Mouse (Mus musculus): ENCODE data around the gene Cdkn1c. TPM values are rescaled to one million over a fixed set of nuclear protein-coding genes. Genes with fewer than 3 reads are reported as not detected.
A peak's percentile ranks its signal among the peaks of the same experiment; 100 is the strongest.

Gene Cdkn1c
- polyA plus RNA-seq (2015; fragmentation: Nextera tagmentation; extraction: Ambion mirVana): 165 and 231 TPM in 2 replicates

DNA sequence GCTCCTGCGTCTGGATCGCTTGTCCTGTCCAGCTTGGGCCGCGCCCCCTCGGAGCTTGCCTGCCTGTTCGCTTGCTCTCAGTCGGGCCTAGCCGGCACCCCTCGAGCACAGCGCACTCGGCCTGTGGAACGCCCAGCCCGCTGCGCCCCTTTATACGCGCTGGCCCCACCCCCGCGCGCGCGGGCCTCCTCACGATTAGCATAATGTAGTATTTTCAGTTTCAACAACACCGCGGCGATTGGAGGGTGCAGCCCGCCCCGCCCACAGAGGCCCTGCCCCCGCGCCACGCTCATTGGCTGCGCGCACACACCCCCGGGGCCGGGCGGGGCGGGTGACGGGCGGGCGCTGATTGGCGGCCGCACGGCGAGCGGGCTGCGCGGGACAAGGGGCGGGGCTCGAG is at the start of gene Cdkn1c:
TSS of gene Cdkn1c (minus strand) at position 177 of the 400 bp plus-strand sequence.
- H3K4me3 ChIP-seq (ENCODE audit: low read length): peak within 1 kb of the TSS; percentile 51
- H3K36me3 ChIP-seq (ENCODE audit: control insufficient read depth, insufficient read depth, low read length): no peaks in the 10 kb centered on the region
- peak within 1 kb of the TSS; percentile 57 for H3K4me2 ChIP-seq (ENCODE audit: low read length)
- peak within 1 kb of the TSS; percentile 59 for H3K27ac ChIP-seq (ENCODE audit: low read depth, low read length)
- peak; percentile 86 for ATAC-seq
- no peaks in the 10 kb centered on the region for H3K27me3 ChIP-seq (replicated peaks; ENCODE audit: control insufficient read depth, insufficient read depth, low read length)
- H3K9me3 ChIP-seq (ENCODE audit: control insufficient read depth, low read length): peaks cover 20% of the 10 kb centered on the region
- no peaks in the 10 kb centered on the region; the same call in 1 of the 2 replicates for H3K4me1 ChIP-seq (ENCODE audit: control insufficient read depth, insufficient read depth, low read depth, low read length)
- 44% methylated on average over 47 of the region's 48 CpGs for WGBS
- peak within 1 kb of the TSS; percentile 67 for H3K9ac ChIP-seq (ENCODE audit: low read depth, low read length)

DNA sequence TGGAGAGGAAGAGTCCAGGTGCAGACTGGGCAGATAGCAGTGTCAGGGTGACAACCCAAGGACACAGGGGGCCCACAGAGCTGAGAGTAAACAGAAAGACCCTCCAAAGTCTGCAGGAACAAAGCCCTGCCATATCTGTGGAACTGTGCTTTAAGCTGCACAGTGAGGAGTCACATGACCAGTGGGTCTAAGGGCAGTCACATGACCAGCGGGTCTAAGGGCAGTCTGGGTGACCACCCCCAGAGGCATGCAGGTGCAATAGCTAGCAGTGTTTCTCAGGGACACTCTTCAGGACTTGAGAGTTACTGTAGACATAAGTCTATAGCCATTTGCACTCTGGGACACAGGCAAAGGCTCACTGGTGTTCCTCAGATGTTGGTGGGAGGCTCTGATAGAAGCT is 48.7 kb upstream of the Cdkn1c start:
- Histone ChIP-seq H3K27me3 (replicated peaks; ENCODE audit: control insufficient read depth, insufficient read depth, low read length) (peaks cover 6% of the 10 kb centered on the region), H3K9ac (ENCODE audit: low read depth, low read length) (no peak overlapping the region), H3K4me2 (ENCODE audit: low read length) (no peak overlapping the region), H3K4me3 (ENCODE audit: low read length) (no peak overlapping the region), H3K9me3 (ENCODE audit: control insufficient read depth, low read length) (no peaks in the 10 kb centered on the region), H3K4me1 (ENCODE audit: control insufficient read depth, insufficient read depth, low read depth, low read length) (no peaks in the 10 kb centered on the region), H3K36me3 (ENCODE audit: control insufficient read depth, insufficient read depth, low read length) (peaks cover 15% of the 10 kb centered on the region), H3K27ac (ENCODE audit: low read depth, low read length) (no peak overlapping the region)
- no peak for ATAC-seq
- WGBS: 82% methylated on average over 1 of the region's 1 CpGs

- ATAC-seq: no peak
- H3K27ac ChIP-seq (ENCODE audit: low read depth, low read length): no peak overlapping the region
- H3K4me3 ChIP-seq (ENCODE audit: low read length): no peak overlapping the region
- peaks cover 26% of the 10 kb centered on the region for H3K27me3 ChIP-seq (replicated peaks; ENCODE audit: control insufficient read depth, insufficient read depth, low read length)
- whole genome bisulfite sequencing: 28% methylated on average over 7 of the region's 7 CpGs
- H3K4me1 ChIP-seq (ENCODE audit: control insufficient read depth, insufficient read depth, low read depth, low read length): peaks cover 10% of the 10 kb centered on the region
- H3K9me3 ChIP-seq (ENCODE audit: control insufficient read depth, low read length): no peaks in the 10 kb centered on the region
- no peak overlapping the region for H3K4me2 ChIP-seq (ENCODE audit: low read length)
- no peaks in the 10 kb centered on the region for H3K36me3 ChIP-seq (ENCODE audit: control insufficient read depth, insufficient read depth, low read length)
- H3K9ac ChIP-seq (ENCODE audit: low read depth, low read length): no peak overlapping the region
These were observed 45.8 kb upstream of the Cdkn1c start for GRCm38 (mm10) chr7:143506675-143507074.

DNA sequence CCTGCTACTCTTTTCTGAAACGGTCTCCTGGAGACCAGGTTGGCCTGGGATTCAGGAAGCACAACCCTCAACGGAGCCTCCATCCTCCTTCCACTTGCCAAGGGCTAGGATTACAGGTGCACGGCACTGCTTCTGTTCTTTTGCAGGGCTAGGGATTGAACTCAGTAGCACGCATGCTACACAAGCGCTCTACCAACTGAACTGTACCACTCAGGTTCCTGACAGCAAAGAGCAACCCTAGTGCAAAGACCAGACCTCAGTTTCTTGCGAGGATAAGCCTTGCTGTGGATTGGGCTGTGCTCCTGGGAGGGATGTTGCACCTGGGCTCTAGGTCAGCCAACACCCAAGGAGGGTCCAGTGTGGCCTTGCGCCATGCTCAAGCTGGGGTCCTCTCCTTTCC is 45.4 kb upstream of the Cdkn1c start:
- Histone ChIP-seq H3K27me3 (replicated peaks; ENCODE audit: control insufficient read depth, insufficient read depth, low read length) (peaks cover 28% of the 10 kb centered on the region), H3K36me3 (ENCODE audit: control insufficient read depth, insufficient read depth, low read length) (no peaks in the 10 kb centered on the region), H3K4me3 (ENCODE audit: low read length) (no peak overlapping the region), H3K27ac (ENCODE audit: low read depth, low read length) (no peak overlapping the region), H3K9me3 (ENCODE audit: control insufficient read depth, low read length) (no peaks in the 10 kb centered on the region), H3K4me1 (ENCODE audit: control insufficient read depth, insufficient read depth, low read depth, low read length) (peaks cover 12% of the 10 kb centered on the region), H3K9ac (ENCODE audit: low read depth, low read length) (no peak overlapping the region), H3K4me2 (ENCODE audit: low read length) (no peak overlapping the region)
- 73% methylated on average over 7 of the region's 7 CpGs for WGBS
- no peak for ATAC-seq

DNA sequence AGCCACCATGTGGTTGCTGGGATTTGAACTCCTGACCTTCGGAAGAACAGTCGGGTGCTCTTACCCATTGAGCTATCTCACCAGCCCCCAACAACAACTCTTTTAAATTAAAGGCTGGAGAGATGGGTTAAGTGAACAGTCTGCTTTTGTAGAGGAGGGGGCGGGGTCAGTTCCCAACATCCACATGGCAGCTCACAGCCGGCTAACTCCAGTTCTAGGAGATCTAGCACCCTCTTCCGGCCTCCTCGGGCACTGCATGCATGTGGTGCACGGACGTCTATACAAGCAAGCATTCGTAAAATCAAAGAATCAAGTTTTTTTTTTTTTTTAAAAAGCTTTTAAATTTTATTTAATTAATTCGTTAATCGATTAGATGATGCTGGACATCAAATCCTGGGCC is 45.0 kb upstream of the Cdkn1c start:
- Histone ChIP-seq H3K27me3 (replicated peaks; ENCODE audit: control insufficient read depth, insufficient read depth, low read length) (peaks cover 32% of the 10 kb centered on the region), H3K4me2 (ENCODE audit: low read length) (no peak overlapping the region), H3K9ac (ENCODE audit: low read depth, low read length) (no peak overlapping the region), H3K36me3 (ENCODE audit: control insufficient read depth, insufficient read depth, low read length) (no peaks in the 10 kb centered on the region), H3K4me1 (ENCODE audit: control insufficient read depth, insufficient read depth, low read depth, low read length) (peaks cover 12% of the 10 kb centered on the region), H3K4me3 (ENCODE audit: low read length) (no peak overlapping the region), H3K9me3 (ENCODE audit: control insufficient read depth, low read length) (no peaks in the 10 kb centered on the region), H3K27ac (ENCODE audit: low read depth, low read length) (no peak overlapping the region)
- ATAC-seq: no peak
- 31% methylated on average over 11 of the region's 11 CpGs for WGBS

- ATAC-seq: no peak
- no peaks in the 10 kb centered on the region for H3K9me3 ChIP-seq (ENCODE audit: control insufficient read depth, low read length)
These were observed 44.6 kb upstream of the Cdkn1c start for GRCm38 (mm10) chr7:143505411-143505810.

DNA sequence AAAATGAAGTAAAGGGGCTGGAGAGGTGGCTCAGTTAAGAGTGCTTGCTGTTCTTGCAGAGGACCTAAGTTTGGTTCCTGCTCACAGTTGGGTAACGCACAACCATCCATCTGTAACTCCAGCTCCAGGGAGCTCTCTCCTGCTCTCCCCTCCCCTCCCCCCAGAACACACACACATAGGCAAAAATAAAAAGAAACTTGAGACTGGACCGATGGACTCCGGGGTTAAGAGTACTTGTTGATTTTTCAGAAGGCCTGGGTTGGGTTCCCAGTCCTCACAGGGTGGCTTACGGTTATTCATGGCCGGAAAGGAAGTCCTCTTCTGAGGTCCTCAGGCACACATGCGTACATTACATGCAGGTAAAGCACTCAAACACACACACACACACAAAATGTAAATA is 43.1 kb upstream of the Cdkn1c start:
- ATAC-seq: no peak
- H3K36me3 ChIP-seq (ENCODE audit: control insufficient read depth, insufficient read depth, low read length): no peaks in the 10 kb centered on the region
- no peak overlapping the region for H3K4me2 ChIP-seq (ENCODE audit: low read length)
- peaks cover 12% of the 10 kb centered on the region for H3K4me1 ChIP-seq (ENCODE audit: control insufficient read depth, insufficient read depth, low read depth, low read length)
- no peak overlapping the region for H3K27ac ChIP-seq (ENCODE audit: low read depth, low read length)
- H3K9ac ChIP-seq (ENCODE audit: low read depth, low read length): no peak overlapping the region
- peaks cover 48% of the 10 kb centered on the region for H3K27me3 ChIP-seq (replicated peaks; ENCODE audit: control insufficient read depth, insufficient read depth, low read length)
- no peaks in the 10 kb centered on the region for H3K9me3 ChIP-seq (ENCODE audit: control insufficient read depth, low read length)
- 92% methylated on average over 6 of the region's 6 CpGs for WGBS
- H3K4me3 ChIP-seq (ENCODE audit: low read length): no peak overlapping the region

More at GRCm38 (mm10) chr7:143505411-143505810, 44.6 kb upstream of the Cdkn1c start:
- H3K4me3 ChIP-seq (ENCODE audit: low read length): no peak overlapping the region
- no peak overlapping the region for H3K9ac ChIP-seq (ENCODE audit: low read depth, low read length)
- H3K36me3 ChIP-seq (ENCODE audit: control insufficient read depth, insufficient read depth, low read length): no peaks in the 10 kb centered on the region
- peaks cover 36% of the 10 kb centered on the region for H3K27me3 ChIP-seq (replicated peaks; ENCODE audit: control insufficient read depth, insufficient read depth, low read length)
- no peak overlapping the region for H3K27ac ChIP-seq (ENCODE audit: low read depth, low read length)
- H3K4me1 ChIP-seq (ENCODE audit: control insufficient read depth, insufficient read depth, low read depth, low read length): peaks cover 12% of the 10 kb centered on the region
- H3K4me2 ChIP-seq (ENCODE audit: low read length): no peak overlapping the region
- 94% methylated on average over 2 of the region's 2 CpGs for WGBS

- WGBS: 3% methylated on average over 49 of the region's 51 CpGs
- ATAC-seq: no peak; the same call in 1 of the 2 replicates
- H3K9ac ChIP-seq (ENCODE audit: low read depth, low read length): peak within 1 kb of the TSS; percentile 13; the same call in 1 of the 2 replicates
- H3K4me3 ChIP-seq (ENCODE audit: low read length): peak within 1 kb of the TSS; percentile 33
- H3K9me3 ChIP-seq (ENCODE audit: control insufficient read depth, low read length): no peaks in the 10 kb centered on the region
- peaks cover 48% of the 10 kb centered on the region for H3K27me3 ChIP-seq (replicated peaks; ENCODE audit: control insufficient read depth, insufficient read depth, low read length)
- H3K4me1 ChIP-seq (ENCODE audit: control insufficient read depth, insufficient read depth, low read depth, low read length): peaks cover 12% of the 10 kb centered on the region
- H3K4me2 ChIP-seq (ENCODE audit: low read length): peak within 1 kb of the TSS; percentile 56
- no peak within 1 kb of the TSS for H3K27ac ChIP-seq (ENCODE audit: low read depth, low read length)
- H3K36me3 ChIP-seq (ENCODE audit: control insufficient read depth, insufficient read depth, low read length): no peaks in the 10 kb centered on the region
These were observed 41.8 kb upstream of the Cdkn1c start, which contains the start of gene Phlda2 for GRCm38 (mm10) chr7:143502418-143503200. Gene Phlda2, minus strand, starts transcription at chr7:143503150.

- no peaks in the 10 kb centered on the region for H3K9me3 ChIP-seq (ENCODE audit: control insufficient read depth, low read length)
- peak overlapping the region; percentile 13; the same call in 1 of the 2 replicates for H3K9ac ChIP-seq (ENCODE audit: low read depth, low read length)
- H3K4me1 ChIP-seq (ENCODE audit: control insufficient read depth, insufficient read depth, low read depth, low read length): peaks cover 12% of the 10 kb centered on the region
- H3K4me3 ChIP-seq (ENCODE audit: low read length): peak overlapping the region; percentile 33
- H3K27ac ChIP-seq (ENCODE audit: low read depth, low read length): no peak overlapping the region
- 3% methylated on average over 55 of the region's 55 CpGs for WGBS
- peak overlapping the region; percentile 56 for H3K4me2 ChIP-seq (ENCODE audit: low read length)
- H3K27me3 ChIP-seq (replicated peaks; ENCODE audit: control insufficient read depth, insufficient read depth, low read length): peaks cover 48% of the 10 kb centered on the region
- no peaks in the 10 kb centered on the region for H3K36me3 ChIP-seq (ENCODE audit: control insufficient read depth, insufficient read depth, low read length)
- ATAC-seq: peak; percentile 31; the same call in 1 of the 2 replicates
These were observed 41.0 kb upstream of the Cdkn1c start for GRCm38 (mm10) chr7:143501643-143502417.
